Mouse (Mus musculus): Measurements from ENCODE around the gene Nob1. TPM values are rescaled to one million over a fixed set of nuclear protein-coding genes. Genes with fewer than 3 reads are reported as not detected.

The Nob1 gene
- polyA plus RNA-seq, 1 experiment from 2014 or later, result 78.2 TPM

- WGBS, result 33% methylated on average over 9 of the region's 9 CpGs
- no peak overlapping the region for H3K27ac ChIP-seq
- H3K4me1 ChIP-seq, result peaks cover 18% of the 10 kb centered on the region
These were observed 25.4 kb downstream of the Nob1 start for GRCm38 (mm10) chr8:107399495-107399894.

GRCm38 (mm10) chr8:107397665-107398064 lies 27.2 kb downstream of the Nob1 start:
- Histone ChIP-seq H3K4me2 (no peak overlapping the region), H3K4me3 (no peak overlapping the region), H3K9me3 (no peaks in the 10 kb centered on the region), H3K27ac (no peak overlapping the region), H3K9ac (no peak overlapping the region), H3K36me3 (no peaks in the 10 kb centered on the region), H3K27me3 (no peaks in the 10 kb centered on the region), H3K4me1 (peaks cover 5% of the 10 kb centered on the region)
- no peak for ATAC-seq (ENCODE audit: borderline replicate concordance, extremely low read depth, low FRiP score, low TSS enrichment)
- 37% methylated on average over 12 of the region's 12 CpGs for WGBS

More at GRCm38 (mm10) chr8:107399495-107399894, 25.4 kb downstream of the Nob1 start:
- no peak overlapping the region for H3K4me2 ChIP-seq
- no peaks in the 10 kb centered on the region for H3K27me3 ChIP-seq
- no peaks in the 10 kb centered on the region for H3K9me3 ChIP-seq
- H3K9ac ChIP-seq, result no peak overlapping the region
- ATAC-seq (ENCODE audit: borderline replicate concordance, extremely low read depth, low FRiP score, low TSS enrichment), result no peak
- no peaks in the 10 kb centered on the region for H3K36me3 ChIP-seq
- no peak overlapping the region for H3K4me3 ChIP-seq

- no peaks in the 10 kb centered on the region for H3K9me3 ChIP-seq
- no peak overlapping the region for H3K27ac ChIP-seq
- H3K36me3 ChIP-seq, result no peaks in the 10 kb centered on the region
- no peak overlapping the region for H3K4me3 ChIP-seq
- 81% methylated on average over 10 of the region's 10 CpGs for WGBS
- ATAC-seq (ENCODE audit: borderline replicate concordance, extremely low read depth, low FRiP score, low TSS enrichment), result no peak
- no peaks in the 10 kb centered on the region for H3K27me3 ChIP-seq
- no peak overlapping the region for H3K9ac ChIP-seq
- H3K4me1 ChIP-seq, result no peaks in the 10 kb centered on the region
- H3K4me2 ChIP-seq, result no peak overlapping the region
These were observed 28.7 kb downstream of the Nob1 start for GRCm38 (mm10) chr8:107396106-107396670.

- no peak overlapping the region for H3K4me2 ChIP-seq
- ATAC-seq (ENCODE audit: borderline replicate concordance, extremely low read depth, low FRiP score, low TSS enrichment), result no peak
- no peaks in the 10 kb centered on the region for H3K4me1 ChIP-seq
- H3K36me3 ChIP-seq, result no peaks in the 10 kb centered on the region
- H3K4me3 ChIP-seq, result no peak overlapping the region
- no peak overlapping the region for H3K9ac ChIP-seq
- no peaks in the 10 kb centered on the region for H3K9me3 ChIP-seq
- H3K27ac ChIP-seq, result no peak overlapping the region
- no peaks in the 10 kb centered on the region for H3K27me3 ChIP-seq
These were observed 29.5 kb downstream of the Nob1 start for GRCm38 (mm10) chr8:107395397-107395796.

- H3K4me3 ChIP-seq, result no peak overlapping the region
- H3K27me3 ChIP-seq, result no peaks in the 10 kb centered on the region
- WGBS, result 66% methylated on average over 4 of the region's 4 CpGs
- no peak for ATAC-seq (ENCODE audit: borderline replicate concordance, extremely low read depth, low FRiP score, low TSS enrichment)
- H3K4me1 ChIP-seq, result peaks cover 16% of the 10 kb centered on the region
- no peak overlapping the region for H3K4me2 ChIP-seq
- H3K27ac ChIP-seq, result no peak overlapping the region
- no peaks in the 10 kb centered on the region for H3K9me3 ChIP-seq
- no peak overlapping the region for H3K9ac ChIP-seq
- H3K36me3 ChIP-seq, result no peaks in the 10 kb centered on the region
These were observed 33.7 kb downstream of the Nob1 start for GRCm38 (mm10) chr8:107391136-107391516.

GRCm38 (mm10) chr8:107390476-107391135 lies 34.2 kb downstream of the Nob1 start:
- Histone ChIP-seq H3K9ac (no peak overlapping the region), H3K4me2 (no peak overlapping the region), H3K9me3 (no peaks in the 10 kb centered on the region), H3K36me3 (no peaks in the 10 kb centered on the region), H3K27me3 (no peaks in the 10 kb centered on the region), H3K4me3 (no peak overlapping the region), H3K27ac (no peak overlapping the region), H3K4me1 (peaks cover 16% of the 10 kb centered on the region)
- no peak for ATAC-seq (ENCODE audit: borderline replicate concordance, extremely low read depth, low FRiP score, low TSS enrichment)
- WGBS, result 91% methylated on average over 16 of the region's 16 CpGs

GRCm38 (mm10) chr8:107389557-107389956 lies 35.3 kb downstream of the Nob1 start:
- Histone ChIP-seq H3K27ac (no peak overlapping the region), H3K4me3 (no peak overlapping the region), H3K4me1 (peaks cover 16% of the 10 kb centered on the region), H3K36me3 (no peaks in the 10 kb centered on the region), H3K27me3 (no peaks in the 10 kb centered on the region), H3K4me2 (no peak overlapping the region; the same call in 1 of the 2 replicates), H3K9me3 (no peaks in the 10 kb centered on the region), H3K9ac (no peak overlapping the region)
- 33% methylated on average over 8 of the region's 8 CpGs for WGBS
- 0 out of 2 replicates have a peak, but pooled peaks have one; percentile 32 for ATAC-seq (ENCODE audit: borderline replicate concordance, extremely low read depth, low FRiP score, low TSS enrichment)

- Histone ChIP-seq H3K4me2 (no peak overlapping the region), H3K27me3 (no peaks in the 10 kb centered on the region), H3K27ac (no peak overlapping the region), H3K9ac (no peak overlapping the region), H3K4me3 (no peak overlapping the region), H3K4me1 (peaks cover 21% of the 10 kb centered on the region), H3K36me3 (no peaks in the 10 kb centered on the region), H3K9me3 (no peaks in the 10 kb centered on the region)
- WGBS, result 60% methylated on average over 5 of the region's 5 CpGs
- ATAC-seq (ENCODE audit: borderline replicate concordance, extremely low read depth, low FRiP score, low TSS enrichment), result no peak
These were observed 37.0 kb downstream of the Nob1 start for GRCm38 (mm10) chr8:107387861-107388260.

GRCm38 (mm10) chr8:107386642-107387041 lies 38.2 kb downstream of the Nob1 start:
- H3K4me3 ChIP-seq, result no peak overlapping the region
- no peak overlapping the region for H3K4me2 ChIP-seq
- peaks cover 21% of the 10 kb centered on the region for H3K4me1 ChIP-seq
- H3K27ac ChIP-seq, result no peak overlapping the region
- H3K9me3 ChIP-seq, result no peaks in the 10 kb centered on the region
- 20% methylated on average over 3 of the region's 3 CpGs for WGBS
- no peaks in the 10 kb centered on the region for H3K27me3 ChIP-seq
- no peak overlapping the region for H3K9ac ChIP-seq
- ATAC-seq (ENCODE audit: borderline replicate concordance, extremely low read depth, low FRiP score, low TSS enrichment), result no peak; the same call in 1 of the 2 replicates
- H3K36me3 ChIP-seq, result no peaks in the 10 kb centered on the region

- Histone ChIP-seq H3K4me1 (peaks cover 21% of the 10 kb centered on the region), H3K27me3 (no peaks in the 10 kb centered on the region), H3K36me3 (no peaks in the 10 kb centered on the region), H3K27ac (no peak overlapping the region), H3K4me2 (no peak overlapping the region), H3K4me3 (no peak overlapping the region), H3K9me3 (no peaks in the 10 kb centered on the region), H3K9ac (no peak overlapping the region)
- WGBS, result 39% methylated on average over 5 of the region's 5 CpGs
- no peak for ATAC-seq (ENCODE audit: borderline replicate concordance, extremely low read depth, low FRiP score, low TSS enrichment)
These were observed 38.7 kb downstream of the Nob1 start for GRCm38 (mm10) chr8:107386171-107386570.

- ATAC-seq (ENCODE audit: borderline replicate concordance, extremely low read depth, low FRiP score, low TSS enrichment), result no peak
- no peak overlapping the region for H3K4me3 ChIP-seq
- H3K9ac ChIP-seq, result no peak overlapping the region
- H3K9me3 ChIP-seq, result no peaks in the 10 kb centered on the region
- WGBS, result 73% methylated on average over 2 of the region's 2 CpGs
- no peaks in the 10 kb centered on the region for H3K27me3 ChIP-seq
- H3K36me3 ChIP-seq, result peaks cover 5% of the 10 kb centered on the region; the same call in 1 of the 2 replicates
- H3K27ac ChIP-seq, result no peak overlapping the region
- H3K4me1 ChIP-seq, result peaks cover 19% of the 10 kb centered on the region
- no peak overlapping the region for H3K4me2 ChIP-seq
These were observed 39.8 kb downstream of the Nob1 start for GRCm38 (mm10) chr8:107385063-107385462.

GRCm38 (mm10) chr8:107384651-107385050 lies 40.2 kb downstream of the Nob1 start:
- H3K27ac ChIP-seq, result no peak overlapping the region
- WGBS, result 40% methylated on average over 5 of the region's 5 CpGs
- ATAC-seq (ENCODE audit: borderline replicate concordance, extremely low read depth, low FRiP score, low TSS enrichment), result no peak
- H3K9me3 ChIP-seq, result no peaks in the 10 kb centered on the region
- H3K4me2 ChIP-seq, result no peak overlapping the region
- peaks cover 15% of the 10 kb centered on the region for H3K4me1 ChIP-seq
- no peaks in the 10 kb centered on the region for H3K27me3 ChIP-seq
- H3K4me3 ChIP-seq, result no peak overlapping the region
- no peak overlapping the region for H3K9ac ChIP-seq
- peaks cover 7% of the 10 kb centered on the region; the same call in 1 of the 2 replicates for H3K36me3 ChIP-seq

All from lung, embryonic 15.5 days (tissue).